Mouse (Mus musculus): ENCODE results near the gene Nap1l1.
"Not testable (repeated sequence)": the region's sequence is repeated elsewhere in the genome, so short reads cannot be mapped to it uniquely, and the experiment has no call there.

Gene Nap1l1

DNA sequence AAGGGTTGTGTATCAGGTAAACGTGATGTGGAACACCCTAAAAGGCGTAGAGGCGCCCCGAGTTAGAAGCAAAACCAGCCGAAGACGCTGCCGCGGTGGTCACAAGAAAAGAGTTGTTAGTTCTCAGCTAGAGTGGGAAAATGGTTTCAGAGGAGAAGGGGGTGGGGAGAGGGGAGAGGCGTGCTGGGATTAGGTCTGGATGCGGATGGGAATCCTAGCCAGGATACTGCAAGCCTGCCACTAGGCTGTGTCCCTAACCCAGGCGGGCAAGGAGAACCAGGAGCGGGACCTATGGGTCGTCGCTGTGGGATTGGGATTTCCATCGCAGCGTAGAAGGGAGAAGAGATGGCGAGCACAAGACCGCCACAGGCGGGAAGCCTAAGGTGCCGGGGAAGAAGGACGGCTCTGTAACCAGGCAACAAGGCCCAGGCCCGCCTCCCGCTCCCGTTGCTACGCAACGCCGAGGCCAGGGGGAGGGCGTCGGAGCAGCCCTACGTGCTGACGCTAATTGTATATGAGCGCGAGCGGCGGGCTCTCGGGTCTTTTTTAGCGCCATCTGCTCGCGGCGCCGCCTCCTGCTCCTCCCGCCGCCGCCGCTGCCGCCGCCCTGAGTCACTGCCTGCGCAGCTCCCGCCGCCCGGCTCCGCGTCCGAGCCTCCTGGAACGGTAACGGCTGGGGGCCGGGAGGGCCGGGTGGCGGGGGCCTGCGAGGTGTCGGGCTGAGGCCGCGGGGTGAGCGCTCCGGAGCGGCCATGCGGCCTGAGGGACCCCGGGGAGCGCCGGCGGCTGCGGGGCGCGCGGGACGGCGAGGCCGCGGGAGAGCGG, at the start of gene Nap1l1:
Nap1l1 (plus strand) TSS at position 538 of the 825 bp plus-strand sequence.
- DNase-seq = peak; percentile 98

DNA sequence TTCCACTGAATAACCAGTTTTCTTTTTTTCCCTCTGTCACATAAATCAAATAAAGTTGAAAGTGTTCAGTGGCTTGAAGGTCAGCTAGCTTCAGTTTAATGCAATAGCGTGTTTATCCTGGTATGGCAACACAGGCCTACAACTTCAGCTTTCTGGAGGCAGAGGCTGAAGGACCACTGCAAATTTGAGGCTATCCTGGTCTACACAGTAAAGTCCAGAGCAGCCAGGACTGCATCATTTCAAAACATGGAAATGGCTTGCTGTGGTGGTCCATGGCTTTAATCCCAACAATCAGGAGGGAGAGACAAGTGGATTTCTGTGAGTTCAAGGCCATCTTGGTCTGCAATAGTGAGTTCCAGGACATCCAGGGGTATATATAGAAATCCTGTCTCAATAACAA, 46.5 kb upstream of the Nap1l1 start:
- no peak for DNase-seq

DNA sequence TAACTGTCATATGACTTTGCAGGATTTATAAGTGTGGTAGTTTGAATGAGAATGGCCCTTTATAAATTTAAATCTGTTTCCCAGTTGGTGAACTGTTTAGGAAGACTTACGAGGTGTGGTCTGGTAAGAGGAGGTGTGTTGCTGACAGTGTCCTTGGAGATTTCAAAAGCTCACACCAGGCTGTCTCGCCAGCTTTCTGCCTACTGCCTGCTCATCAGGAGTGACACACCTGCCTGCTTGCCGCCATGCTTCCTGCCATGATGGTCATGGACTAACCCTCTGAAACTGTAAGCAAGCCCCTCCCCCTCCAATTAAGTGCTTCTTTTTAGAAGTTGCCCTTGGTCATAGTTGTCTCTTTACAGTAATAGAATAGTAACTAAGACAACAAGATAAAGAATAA, 39.5 kb upstream of the Nap1l1 start:
- DNase-seq = no peak

DNA sequence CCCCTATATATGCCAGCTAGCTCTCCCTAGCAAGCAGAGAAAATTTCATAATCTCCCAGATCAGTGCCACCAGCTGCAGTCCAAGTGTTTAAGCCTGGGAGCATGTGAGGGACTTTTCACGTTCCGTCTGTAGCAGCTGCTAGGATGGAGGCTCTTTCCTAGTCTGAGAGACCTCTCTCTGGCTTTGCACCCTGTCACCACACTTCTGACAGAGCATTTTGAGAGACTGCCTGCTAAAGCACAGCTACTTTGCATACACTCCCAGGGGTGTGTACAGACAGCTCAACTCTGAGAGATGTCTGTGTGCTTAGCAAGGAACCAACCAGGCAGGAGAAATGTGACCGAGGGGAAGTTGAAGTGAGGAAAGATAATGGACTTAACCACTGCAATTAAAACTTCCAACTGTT, 32.0 kb upstream of the Nap1l1 start:
- DNase-seq = no peak

DNA sequence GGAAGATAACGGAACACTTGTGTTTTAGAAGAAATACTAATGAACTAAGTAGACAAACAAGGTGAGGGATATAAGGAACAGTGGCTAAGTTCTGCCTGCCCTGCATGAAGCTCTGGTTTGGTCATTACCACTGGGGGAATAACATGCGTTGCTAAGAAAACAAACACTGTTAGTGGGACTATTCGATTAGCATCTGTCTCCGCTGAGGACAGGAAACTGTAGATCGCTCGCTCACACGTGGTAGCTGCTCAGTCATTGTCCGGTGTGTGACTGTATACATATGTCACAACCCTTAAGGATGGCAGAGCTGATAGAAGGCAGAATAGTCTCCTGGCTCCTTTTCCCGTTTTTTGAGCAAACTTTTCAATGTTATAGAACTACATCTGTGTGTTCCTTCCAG, 28.8 kb upstream of the Nap1l1 start:
- DNase-seq = peak; percentile 24

DNA sequence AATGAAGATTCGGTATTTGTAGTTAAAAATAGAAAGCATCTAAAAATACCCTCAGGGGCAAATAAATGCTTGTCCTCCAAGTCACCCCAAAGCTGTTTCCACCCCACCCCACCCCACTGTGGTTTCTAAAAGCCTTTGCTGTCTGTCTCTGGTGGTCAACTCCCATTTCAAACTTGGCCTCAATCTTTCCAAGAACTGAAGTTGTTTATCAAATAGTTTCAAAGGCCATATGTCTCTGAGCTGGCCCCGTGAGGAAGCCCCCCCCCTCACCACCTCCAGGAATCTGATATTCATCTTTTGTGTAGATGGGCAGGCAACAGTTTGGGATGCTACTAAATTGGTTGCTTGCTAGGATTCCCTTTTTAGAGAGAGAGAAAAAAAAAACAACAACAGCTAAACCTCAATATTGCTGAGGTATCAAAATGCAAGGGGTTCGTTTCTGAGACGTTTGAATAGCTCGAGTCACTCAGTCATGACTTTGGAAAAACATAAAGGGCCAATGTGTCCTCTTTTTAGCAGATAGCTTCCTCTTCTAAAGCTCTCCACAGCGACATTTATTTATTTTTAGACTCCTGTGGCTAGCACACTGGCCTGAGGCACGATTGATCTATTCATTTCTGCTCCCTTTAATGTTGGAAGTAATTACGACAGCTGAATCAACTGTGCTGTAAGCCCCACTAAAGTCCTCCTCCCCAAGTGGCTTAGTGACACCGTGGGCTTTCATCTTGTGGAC, 26.9 kb upstream of the Nap1l1 start:
- no peak for DNase-seq

DNA sequence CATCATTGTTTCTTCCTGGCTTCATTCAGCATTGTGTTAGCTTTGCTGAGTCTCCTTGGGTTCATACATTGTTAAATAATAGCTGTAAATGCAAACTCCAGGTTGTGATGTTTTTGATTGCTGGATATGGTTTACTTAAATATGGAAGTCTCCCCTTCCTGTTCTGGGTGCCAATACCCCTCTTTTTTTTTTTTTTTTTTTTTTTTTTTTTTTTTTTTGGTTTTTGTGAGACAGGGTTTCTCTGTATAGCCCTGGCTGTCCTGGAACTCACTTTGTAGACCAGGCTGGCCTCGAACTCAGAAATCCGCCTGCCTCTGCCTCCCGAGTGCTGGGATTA, 26.4 kb upstream of the Nap1l1 start:
- not testable (repeated sequence) for DNase-seq

DNA sequence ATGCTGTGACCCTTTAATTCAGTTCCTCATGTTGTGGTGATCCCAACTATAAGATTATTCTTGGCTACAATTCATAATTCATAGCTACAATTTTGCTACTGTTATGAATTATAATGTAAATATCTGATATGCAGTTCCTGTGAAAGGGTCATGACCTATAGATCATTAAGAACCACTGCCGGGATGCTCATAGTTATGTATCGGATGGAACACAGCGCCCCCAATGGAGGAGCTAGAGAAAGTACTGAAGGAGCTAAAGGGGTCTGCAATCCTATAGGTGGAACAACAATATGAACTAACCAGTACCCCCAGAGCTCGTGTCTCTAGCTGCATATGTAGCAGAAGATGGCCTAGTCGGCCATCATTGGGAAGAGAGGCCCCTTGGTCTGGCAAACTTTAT, 23.4 kb upstream of the Nap1l1 start:
- DNase-seq = not testable (repeated sequence)

DNA sequence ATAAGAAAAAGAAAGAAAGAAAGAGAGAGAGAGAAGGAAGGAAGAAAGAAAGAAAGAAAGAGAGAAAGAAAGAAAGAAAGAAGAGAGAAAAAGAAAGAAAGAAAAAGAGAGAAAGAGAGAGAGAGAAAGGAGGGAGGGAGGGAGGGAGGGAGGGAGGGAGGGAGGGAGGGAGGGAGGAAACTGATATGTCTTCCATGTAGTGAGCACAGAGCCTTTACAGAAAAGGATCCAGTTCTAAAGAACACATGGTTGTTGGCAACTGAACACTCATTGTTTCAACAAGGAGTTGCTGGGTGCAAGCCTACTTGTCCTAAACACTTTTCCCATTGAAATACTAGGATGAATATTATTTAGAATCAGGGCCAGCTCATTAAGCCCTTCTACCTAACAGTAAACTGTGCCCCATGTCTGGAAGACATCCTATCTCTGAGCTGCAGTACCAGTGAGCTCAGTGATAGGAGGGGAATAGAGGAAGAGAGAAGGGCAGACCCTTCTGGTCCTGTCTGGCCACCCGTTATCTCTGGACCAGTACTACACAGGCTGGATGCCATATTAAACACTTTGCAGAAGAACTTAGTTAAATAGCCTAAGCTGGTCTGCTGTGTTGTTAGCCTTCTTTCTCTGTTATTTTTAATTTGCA, 21.2 kb upstream of the Nap1l1 start:
- no peak for DNase-seq

DNA sequence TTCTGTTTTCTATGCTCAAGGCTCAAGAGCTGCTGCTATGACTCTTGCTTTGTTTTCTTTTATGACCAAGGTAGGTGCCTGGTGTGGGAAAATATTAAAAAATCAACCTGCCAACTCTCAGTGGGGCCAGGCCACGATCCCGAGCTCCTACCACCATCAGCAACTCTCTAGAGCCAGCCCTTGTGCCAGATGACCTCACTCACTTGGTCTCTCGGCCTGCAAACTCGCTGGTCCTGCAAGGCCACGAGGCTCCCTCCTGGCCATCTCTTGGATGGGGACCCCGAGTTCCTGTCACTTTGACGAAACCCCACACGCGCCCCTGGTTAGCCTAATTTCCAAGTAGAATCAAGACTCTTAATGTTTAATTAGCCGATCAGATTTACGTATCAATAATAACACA, 20.6 kb upstream of the Nap1l1 start:
- no peak for DNase-seq

DNA sequence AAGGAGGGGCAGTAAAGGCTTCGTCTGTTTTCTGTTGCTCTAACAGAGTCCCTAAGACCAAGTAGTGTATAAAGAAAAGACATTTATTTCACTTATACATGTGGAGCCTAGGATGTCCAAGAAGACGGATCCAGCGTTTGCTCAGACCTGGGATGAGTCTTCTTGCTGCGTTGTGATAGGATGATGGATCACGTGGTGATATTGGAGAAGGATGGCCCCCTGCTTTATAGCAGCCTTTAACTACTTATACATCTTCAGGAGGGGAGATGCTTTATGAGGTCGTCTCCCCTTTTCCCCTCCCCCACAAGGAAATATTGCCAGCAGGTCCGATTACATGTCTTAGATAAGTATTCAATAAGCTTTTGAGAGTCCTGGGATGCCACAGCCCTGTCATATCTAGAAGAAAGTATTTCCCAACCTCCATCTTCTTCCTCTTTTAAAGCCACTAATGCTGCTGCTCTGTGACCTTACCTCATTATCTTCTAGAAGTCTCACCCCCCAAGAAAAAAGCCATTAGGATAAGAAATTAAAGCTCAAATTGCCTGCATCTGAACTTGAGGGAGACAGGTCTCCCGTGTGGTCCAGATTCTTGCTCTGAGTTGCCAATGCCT, 18.2 kb upstream of the Nap1l1 start:
- DNase-seq = no peak

DNA sequence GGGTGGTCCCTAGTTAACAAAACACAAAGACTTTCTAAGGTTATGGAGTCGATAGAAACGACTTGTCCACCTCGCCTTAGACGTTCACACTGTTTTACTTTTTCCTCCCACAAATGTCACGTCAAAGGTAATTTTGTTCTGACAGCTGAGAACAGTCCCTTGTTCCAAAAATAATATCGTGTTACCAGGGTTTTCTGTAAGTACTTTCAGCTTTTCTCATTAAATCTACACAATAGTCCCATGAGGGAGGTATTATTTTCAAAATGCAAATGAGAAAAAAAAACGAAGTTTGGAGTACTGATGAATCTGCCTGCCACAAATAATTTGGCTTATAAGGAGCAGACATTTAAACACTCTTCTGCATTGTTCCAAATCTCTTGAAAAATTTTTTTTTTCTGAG, 14.9 kb upstream of the Nap1l1 start:
- no peak for DNase-seq

DNA sequence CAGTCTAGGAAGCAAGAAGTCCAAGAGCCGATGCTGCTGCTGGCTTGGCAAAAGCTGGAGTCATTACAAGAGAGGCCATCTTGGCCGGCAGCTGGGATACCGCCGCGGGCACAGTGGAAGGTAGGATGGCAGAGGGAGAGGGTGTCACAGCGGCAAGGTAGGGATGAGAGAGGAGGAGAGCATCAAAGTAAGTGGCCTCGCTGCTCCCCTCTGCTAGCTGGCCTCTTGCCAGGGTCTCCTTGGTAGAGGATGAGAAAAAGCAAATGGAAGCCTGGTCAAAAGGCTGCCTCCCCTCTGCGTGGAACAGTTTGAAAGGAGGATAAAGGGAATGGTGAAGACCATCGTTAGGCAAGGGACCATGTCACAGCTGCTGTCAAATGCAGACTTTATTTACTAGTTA, 14.0 kb upstream of the Nap1l1 start:
- DNase-seq = no peak

DNA sequence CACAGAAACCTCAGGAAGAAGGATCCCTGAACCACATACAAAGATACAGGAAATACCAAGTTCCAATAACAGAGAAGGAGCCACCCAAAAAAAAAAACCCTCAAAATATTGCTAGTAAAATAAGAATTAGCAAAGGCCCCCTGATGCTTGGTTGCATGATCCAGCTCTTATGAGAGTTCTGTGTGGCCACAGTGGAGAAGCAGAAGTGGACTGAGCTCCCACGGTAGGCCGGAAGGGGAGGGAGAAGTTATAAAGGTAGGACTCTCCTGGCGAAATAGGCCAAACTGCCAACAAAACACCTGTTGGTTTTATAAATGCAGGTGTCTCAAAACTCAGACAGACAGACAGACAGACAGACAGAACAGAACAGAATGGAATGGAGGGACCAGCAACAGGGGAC, 13.1 kb upstream of the Nap1l1 start:
- no peak for DNase-seq

DNA sequence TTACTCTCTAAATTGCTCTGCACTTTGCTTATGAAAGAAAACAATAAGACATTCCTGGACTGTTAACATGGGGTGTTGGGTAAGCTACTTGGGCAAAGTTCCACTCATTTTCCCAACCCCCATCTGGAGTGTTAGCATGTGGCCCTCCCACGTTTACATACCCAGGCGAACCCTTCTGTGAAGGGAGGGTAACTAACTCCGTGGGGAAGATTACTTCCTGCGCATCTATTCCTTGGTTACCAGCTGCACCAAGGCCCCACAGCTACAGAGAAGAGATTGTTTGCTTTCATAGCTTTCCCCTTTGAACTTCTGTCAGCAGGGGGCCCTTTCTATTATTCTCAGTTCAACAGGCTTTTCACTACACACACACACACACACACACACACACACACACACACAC, 12.6 kb upstream of the Nap1l1 start:
- DNase-seq = peak; percentile 53

DNA sequence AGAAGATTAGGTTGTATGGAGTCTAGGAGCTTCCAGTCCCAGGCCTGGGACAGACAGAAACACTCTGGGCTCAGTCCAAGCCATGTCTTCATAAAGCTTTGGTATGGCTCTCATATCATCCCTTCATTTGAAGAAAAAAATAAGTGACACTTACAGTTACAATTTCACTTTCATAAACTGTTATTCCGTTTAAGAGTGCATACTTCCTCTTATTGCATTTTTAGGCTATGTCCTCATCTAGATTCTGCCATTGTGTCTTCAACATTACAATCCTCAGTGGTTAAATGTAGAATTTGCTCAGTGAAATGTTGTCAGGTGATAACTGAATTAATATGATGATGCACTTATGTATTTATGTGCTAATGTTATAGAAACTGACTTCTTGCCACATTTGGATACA, 8.2 kb upstream of the Nap1l1 start:
- no peak for DNase-seq

DNA sequence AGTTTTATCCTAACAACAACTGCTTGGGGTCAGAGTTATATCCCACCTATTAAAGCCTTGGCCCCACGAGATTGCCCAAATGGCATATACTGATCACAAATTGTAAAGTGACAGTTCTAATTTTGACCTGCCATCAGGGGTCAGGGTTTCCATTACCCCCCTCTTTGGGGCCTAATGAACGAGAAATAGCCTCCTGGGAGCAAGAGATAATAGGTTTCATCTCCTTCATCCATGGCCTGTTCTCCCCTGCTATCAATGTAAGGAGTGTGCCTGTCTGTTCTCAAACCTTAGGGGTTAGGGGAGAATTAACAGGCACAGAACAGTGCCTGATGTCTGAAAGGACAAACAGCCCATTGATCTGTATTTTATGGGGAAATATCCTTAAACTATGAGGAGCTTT, 7.6 kb upstream of the Nap1l1 start:
- DNase-seq = no peak

DNA sequence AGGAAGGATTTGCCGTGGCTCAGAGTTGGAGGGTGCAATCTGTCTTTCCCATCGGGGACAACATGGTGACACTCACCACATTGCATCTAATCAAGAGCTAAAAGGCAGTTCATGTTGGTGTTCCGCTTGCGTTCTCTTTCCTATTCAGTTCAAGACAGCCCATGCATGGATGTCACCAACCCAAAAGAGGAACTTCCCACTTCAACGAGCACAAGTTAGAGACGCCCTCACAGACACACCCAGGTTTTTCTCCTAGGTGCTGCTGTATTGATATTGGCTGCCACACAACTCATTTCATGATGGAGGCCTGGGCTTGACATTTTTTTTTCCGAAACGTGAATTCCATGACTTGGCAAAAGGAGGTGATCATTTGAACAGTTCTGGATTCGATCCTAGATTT, 1.9 kb upstream of the Nap1l1 start:
- DNase-seq = no peak

DNA sequence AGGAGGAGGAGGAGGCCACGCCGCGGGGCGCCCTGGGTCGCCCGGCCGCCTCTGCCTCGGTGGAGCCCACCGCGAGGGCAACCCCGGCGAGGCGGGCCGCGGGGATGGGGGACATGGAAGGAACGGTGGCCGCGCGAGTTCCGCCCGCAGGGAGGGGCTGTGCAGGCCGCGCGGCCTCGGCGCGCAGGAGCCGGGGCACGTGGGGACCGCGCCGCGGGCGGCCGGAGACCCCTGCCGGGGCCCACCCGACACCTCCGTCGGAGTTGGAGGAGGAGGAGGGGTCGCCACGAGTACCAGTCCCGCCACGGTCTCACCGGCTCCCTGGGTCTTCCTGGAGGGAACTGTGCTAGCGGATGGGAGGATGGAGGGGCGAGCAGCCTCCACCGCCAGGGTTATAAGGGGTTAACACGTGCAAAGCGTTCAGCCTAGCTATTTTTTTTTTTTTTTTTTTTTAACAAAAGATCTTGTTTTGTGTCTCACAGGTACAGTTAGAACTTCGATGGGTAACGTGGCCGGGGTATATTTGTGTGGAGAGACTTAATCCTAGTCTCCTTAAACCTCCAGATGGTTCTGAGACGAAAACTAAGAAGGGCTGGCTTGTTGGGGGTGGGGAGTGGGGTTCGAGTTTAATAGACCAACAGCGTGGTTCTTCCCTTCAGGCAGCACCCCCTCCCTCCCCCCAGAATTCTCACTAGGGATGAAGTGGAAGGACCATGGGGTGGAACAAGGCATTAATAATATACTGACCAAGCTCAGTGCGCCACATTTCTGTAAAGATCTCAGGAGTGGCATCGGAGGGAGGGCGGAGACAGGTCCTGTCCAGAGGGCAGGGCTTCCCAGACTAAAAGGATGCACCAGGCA, 718 bp downstream of the Nap1l1 start:
- DNase-seq = peak; percentile 75

DNA sequence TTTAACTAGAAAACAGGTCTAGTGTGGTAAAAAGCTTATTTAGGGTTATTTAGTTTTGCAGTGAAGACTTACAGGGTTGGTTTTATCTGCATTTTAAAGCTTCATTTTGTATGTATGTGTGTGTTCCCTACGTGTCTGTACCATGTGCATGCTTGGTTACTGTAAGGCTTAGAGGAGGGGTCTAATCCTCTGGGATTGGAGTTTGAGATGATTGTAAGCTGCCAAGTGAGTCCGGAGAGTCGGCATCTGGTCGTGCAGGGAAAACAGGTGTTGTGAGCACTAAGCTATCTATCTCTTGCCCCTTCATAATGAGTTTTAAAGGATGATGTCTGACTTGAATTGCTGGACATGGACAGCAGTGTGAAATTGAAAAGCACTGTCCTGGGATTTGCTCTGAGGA, 3.3 kb downstream of the Nap1l1 start:
- DNase-seq = no peak

DNA sequence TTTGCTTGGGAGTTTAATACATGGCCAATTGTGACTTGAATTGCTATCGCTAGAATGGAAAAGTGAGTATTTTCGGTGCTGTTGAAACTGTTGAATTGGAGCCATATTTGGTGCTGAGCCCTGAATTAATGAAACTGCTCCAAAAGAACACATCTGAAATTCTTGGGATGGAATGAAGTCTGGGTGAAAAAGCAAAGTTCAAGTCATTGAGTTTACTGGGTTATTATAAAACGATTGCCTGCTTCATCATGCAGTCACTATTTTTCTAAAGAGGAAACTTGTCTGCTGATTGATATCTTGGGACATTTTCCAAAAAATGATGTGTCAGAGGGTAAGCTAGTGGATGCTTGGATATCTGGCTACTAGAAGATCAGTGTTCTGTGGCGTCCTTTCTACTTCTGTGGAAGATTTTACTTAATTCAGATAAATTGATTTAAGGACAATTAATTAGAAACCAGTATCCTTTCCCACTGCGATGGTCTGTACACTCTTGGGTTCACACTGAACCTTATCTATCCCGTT, 4.0 kb downstream of the Nap1l1 start:
- no peak for DNase-seq

DNA sequence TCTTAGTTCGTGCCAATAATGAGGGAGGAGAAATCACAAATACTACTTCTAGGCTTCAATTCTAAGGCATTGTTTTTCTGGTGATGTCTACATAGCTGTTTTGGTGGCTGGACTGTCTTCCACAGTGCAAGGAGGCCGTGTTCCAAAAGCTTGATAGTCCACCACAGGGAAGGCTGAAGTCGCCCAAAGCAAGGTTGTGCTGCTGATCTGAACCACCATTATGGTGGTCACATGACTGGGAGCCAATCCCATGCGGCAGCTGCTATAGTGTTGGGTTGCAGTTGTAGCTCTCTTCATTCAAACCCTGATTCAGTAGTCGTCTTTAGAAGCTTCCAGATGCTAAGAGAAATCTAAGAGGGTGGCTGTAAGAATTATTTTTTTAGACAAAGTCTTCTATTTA, 6.6 kb downstream of the Nap1l1 start:
- no peak for DNase-seq
